Mouse (Mus musculus) liver, embryonic 14.5 days (tissue): ENCODE measurements around the gene Kxd1.

Source experiments
- CTCF ChIP-seq: IDR thresholded peaks from 2 replicates; pipeline ENCODE4 v1.5.1; 2016; ENCODE audit warnings: antibody characterized with exemption, low read depth, control low read depth
- EP300 ChIP-seq: IDR thresholded peaks from 2 replicates; pipeline ENCODE4 v1.6.1; 2016; ENCODE audit warnings: antibody characterized with exemption, low read depth

- TF ChIP-seq CTCF (no peak), EP300 (no peak)
Measured at GRCm38 (mm10) chr8:70461765-70462515, 65.8 kb downstream of the Kxd1 start.
